Mouse (Mus musculus): ENCODE measurements at regions not wholly inside any gene's neighbourhood (a gene's known extent, or its start where the extent isn't known, plus 50 kb on each side); places are given as distances from the start of the nearest gene placed in this dataset.

DNA sequence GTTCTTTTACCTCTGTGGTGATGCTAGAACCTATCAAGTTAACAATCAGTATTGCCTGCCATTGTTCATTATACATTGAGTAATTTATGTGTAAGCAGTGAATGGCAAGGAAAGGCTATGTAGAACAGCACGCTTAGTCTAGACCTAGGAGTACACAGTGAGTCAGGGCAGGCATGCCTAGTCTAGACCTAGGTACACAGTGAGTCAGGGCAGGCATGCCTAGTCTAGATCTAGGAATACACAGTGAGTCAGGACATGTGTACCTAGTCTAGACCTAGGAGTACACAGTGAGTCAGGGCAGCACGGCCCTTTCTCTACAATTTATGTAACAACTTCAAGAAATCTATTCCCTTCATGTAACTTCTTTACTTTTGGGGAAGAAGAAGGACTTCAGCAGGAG, 347.2 kb downstream of the Tmem232 start:
- no peak for DNase-seq

DNA sequence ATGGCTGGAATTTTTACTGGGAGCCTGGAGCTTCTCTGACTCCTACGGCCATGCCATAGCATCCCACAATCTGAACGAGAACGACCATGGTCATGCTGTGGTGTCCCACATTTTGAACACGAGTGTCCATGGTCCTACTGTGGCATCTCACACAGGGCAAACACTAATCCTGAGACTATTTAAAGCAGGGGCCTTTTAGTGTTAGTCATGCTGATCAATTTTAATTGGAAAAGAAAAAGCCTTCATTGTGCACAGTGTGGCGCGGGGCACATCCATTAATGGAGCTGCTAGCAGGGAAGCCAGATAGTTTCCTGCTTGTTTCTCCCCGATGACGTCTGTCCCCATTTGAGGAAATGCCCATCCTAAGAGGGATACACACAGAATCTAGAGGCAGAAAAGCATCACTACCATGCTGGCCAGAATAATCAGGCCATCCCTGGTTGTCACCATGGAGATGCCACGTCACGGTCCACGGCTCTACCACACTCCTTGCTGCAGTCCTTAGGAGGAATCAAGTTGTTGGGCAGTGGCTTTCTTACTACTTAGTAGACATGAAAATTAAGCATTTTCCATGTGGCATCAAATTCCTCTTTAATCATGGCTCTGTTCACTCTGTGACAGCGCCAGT, 348.0 kb downstream of the Tmem232 start:
- no peak for DNase-seq

- DNase-seq = no peak
These were observed 349.6 kb downstream of the Tmem232 start for GRCm38 (mm10) chr17:65190839-65191591.

- no peak for DNase-seq
These were observed 345.3 kb upstream of the 4930583I09Rik start for GRCm38 (mm10) chr17:65181164-65181563.

GRCm38 (mm10) chr17:65175770-65176169, 339.9 kb upstream of the 4930583I09Rik start:
- DNase-seq = no peak

DNA sequence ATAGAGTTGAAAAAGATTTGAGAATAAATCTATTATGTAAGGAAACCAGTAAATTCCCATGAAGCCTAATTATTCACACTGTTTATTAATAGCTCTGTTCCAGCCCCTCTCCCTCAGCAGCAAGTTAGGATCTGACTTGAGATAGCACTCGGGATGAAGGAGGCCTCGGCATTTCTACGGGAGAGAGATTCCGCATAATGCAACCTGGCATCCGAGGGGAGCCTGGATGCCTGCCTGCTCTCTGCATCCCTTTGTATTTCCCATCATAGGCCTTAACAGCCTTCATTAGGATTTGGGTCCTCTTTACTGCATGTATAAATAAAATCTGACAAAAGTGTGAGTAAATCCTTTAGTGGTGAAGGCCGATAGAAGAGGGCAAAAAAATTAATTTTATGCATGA, 338.2 kb upstream of the 4930583I09Rik start:
- no peak for DNase-seq

GRCm38 (mm10) chr17:65173236-65173635, 337.4 kb upstream of the 4930583I09Rik start:
- no peak for DNase-seq

- DNase-seq = peak; percentile 36
These were observed 334.8 kb upstream of the 4930583I09Rik start for GRCm38 (mm10) chr17:65170691-65171090.

- no peak for DNase-seq
These were observed 334.2 kb upstream of the 4930583I09Rik start for GRCm38 (mm10) chr17:65169981-65170617.

- DNase-seq = peak; percentile 17
These were observed 310.5 kb upstream of the 4930583I09Rik start for GRCm38 (mm10) chr17:65146376-65146775.

GRCm38 (mm10) chr17:65114651-65115050, 278.8 kb upstream of the 4930583I09Rik start:
- DNase-seq = no peak

GRCm38 (mm10) chr17:65113121-65113520, 277.2 kb upstream of the 4930583I09Rik start:
- no peak for DNase-seq

DNA sequence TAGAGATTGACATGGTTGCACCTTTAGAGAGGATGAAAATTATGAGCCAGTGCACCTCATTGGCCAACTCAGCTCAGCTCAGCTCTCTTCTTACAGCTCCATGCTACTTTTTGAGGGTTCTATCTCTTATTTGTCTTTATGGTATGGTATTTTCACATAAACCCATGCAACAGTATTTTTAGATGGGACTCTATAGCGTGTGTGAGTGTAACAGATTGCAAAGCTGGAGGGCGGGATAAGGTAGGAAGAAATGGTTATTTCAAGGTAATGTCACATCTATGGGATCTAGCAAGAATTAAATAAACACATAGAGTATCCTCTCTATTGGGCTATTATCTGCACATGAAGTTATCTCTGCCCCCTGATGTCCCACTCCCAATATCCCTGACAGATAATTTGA, 269.8 kb upstream of the 4930583I09Rik start:
- DNase-seq = no peak

DNA sequence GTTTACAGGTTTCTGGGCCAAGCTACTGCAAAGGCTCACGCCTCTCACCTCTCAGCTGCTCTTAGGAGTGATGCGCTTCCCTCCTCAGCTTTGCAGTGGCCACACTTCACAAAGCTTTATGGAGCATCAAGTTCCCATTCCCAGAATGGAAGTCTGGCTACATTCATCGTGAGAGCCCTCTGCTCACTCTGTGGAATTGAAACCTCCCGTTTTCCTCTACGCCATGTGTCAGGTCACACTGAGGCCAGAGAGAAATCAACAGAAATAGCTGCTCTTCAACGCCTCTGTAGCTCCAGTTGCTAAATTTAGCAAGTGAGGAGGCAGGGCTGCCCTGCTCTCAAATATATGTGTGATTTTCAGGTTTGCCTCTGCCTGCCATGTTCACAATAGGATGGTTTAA, 265.3 kb upstream of the 4930583I09Rik start:
- no peak for DNase-seq

DNA sequence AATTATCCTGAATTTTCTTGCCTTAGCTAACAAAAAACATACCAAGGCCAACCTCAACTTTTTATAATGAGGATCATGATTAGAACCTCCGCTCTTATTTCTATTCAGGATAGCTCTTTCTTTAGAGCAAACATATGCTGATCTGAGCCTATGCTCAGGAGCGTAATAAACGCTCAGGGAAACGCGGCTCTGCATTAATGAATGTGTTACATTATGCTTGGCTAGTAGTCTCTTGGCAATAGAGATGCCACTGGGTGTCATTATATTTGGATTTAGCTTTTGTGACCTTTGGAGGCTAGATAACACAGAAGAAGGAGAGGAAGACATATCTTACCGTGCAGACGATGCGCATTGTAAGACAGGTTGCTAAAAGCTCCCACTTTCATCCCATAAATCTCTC, 246.4 kb upstream of the 4930583I09Rik start:
- DNase-seq = no peak

DNA sequence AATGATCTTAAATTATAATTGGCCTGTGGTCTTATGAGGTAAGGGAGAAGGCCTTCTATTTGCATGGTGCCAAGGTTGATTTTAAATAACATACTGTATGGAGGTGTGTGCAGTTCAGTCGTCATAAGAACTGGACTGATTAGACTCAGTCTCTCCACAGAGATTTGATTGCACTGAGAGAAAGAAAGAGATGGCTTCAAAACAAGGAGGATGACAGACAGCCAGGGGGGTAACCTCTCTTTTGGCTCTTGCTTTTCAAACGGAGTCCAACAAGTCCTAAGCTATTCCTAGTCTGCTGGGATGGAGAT, 245.9 kb upstream of the 4930583I09Rik start:
- DNase-seq = no peak

GRCm38 (mm10) chr17:65081072-65081778, 245.4 kb upstream of the 4930583I09Rik start:
- DNase-seq = no peak

DNA sequence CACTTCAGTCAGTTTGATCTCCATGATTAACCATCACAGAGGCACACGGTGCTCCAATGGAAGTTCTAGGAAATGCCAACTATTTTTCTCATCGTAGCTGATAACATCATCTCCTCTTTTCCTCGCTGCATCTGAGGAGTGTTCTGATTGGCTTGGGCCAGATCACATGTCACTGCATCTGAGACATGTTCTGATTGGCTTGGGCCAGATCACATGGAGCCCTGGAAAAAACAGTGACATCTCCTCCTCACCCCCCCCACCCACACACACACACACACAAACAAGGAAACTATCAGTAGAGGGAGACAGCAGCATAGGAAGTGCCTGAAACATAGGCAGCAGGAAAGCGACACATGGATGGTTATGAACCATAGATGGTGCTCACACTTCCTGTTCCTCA, 239.0 kb upstream of the 4930583I09Rik start:
- no peak for DNase-seq

- peak; percentile 47 for DNase-seq
These were observed 235.2 kb upstream of the 4930583I09Rik start for GRCm38 (mm10) chr17:65071114-65071513.

- no peak for DNase-seq
These were observed 230.3 kb upstream of the 4930583I09Rik start for GRCm38 (mm10) chr17:65066135-65066534.

DNA sequence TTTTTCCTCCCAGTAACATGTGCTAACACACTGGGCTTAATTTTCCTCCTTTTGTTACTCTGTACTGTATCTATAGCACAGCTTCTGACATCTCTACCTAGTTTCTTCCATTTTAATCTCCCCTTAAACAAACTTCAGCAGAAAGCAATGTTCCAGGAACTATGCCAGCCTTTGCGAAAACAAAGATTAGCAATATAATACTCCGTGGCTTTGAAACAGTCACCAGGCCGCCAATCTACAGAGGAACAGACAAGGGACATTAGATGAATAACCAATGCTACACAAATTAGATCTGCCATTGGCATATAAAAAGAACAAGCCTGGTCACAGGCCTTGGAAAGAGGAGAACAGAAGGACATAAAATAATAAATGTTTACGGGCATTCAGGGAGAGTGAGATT, 220.2 kb upstream of the 4930583I09Rik start:
- DNase-seq = no peak

DNA sequence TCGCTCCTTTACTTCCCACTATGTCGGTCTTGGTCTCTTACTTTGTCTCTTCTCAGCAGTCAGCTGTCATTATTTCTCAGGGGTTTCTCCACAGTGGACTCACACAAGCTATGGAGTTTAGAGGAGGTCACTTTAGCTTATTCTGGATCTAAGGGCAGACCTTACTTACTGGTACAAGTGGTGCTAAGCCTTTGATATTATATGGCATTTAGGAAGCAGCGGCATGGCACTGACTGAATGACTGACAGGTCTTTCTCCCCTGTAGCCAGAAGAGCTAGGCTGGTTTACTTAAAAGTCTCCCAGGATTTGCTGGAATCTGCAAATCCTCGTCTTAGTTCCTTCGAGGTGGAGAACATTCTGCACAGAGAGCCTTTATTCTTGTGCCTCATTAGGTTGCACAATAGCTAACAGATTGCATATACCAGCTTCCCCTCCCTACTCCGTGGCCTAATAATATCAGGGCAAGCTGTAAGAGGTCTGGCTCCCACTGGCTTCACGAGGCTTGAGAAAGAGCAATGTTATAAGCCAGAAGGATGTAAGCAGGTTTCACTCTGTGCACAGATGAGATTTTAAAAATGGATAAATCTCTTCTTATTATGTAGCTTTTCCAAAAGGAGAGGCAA, 214.1 kb upstream of the 4930583I09Rik start:
- DNase-seq = no peak

- no peak for DNase-seq
These were observed 179.9 kb upstream of the 4930583I09Rik start for GRCm38 (mm10) chr17:65015731-65016130.

Data from right cerebral cortex, postnatal 14 days (tissue).